Mouse (Mus musculus): ENCODE measurements at regions not wholly inside any gene's neighbourhood (a gene's known extent, or its start where the extent isn't known, plus 50 kb on each side); places are given as distances from the start of the nearest gene placed in this dataset.

GRCm38 (mm10) chr9:74342176-74342575 lies 232.0 kb downstream of the Wdr72 start:
- no peak for DNase-seq

DNA sequence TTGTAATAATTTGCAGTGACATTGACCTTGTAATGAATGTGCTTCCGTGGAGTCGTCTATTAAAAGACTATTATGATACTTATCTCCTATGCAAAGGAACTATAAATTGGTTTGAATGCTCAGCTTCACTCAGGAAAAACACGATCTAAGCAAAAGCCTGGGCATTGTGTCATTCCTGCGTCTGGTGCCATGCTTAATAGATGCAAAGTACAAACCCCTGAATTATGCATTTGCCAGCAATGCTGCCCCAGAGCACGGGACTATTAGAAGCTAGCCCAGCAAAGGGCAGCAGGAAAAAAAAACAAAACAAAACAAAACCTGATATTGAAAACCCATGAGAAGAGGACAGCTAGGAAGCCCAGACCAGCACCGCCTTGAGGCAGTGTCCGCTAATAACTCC lies 234.9 kb downstream of the Wdr72 start:
- DNase-seq: no peak

DNA sequence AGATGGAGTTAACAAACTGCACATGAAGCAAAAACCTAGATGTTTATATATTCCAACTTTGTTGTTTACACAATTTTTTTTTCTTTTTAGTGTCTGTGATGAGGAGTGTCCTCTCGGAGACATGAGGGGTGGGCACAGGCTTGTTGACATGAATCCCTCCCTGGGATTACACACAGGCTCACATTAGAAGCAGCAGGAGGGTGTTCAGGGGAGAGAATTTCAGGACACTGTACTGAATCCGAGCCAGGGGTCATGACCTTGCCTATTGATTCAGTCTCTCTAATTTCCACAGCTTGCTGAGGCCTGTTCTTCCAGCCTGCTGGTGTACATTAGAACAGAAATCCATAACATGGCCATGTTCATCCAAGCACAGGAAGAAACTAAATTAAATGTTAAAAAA lies 238.6 kb downstream of the Wdr72 start:
- peak; percentile 7 for DNase-seq

DNA sequence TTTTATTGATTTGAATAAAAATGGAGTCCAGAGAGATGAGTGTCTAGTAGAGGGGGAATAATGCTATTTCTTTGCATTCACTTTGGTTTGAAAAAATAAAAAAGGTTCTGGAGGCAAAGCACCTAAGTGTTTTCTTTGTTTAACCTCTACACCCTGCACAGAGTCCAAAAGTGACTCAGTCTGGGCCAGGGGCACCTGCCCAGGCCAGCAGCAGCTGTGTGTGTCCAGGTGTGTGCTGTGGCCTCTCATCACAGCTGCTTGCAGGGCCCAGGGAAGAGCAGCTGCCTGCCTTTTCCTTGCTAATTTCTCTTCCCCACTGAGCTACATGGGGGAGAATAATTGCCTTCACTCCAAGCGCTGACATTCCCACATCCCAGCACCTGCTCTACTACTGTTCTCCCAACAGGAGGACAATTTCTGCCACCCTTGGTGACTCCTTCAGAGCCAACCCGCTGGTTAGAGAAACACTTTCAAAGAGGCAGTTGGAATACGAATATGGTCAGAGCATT lies 255.8 kb downstream of the Wdr72 start:
- DNase-seq: peak; percentile 5

DNA sequence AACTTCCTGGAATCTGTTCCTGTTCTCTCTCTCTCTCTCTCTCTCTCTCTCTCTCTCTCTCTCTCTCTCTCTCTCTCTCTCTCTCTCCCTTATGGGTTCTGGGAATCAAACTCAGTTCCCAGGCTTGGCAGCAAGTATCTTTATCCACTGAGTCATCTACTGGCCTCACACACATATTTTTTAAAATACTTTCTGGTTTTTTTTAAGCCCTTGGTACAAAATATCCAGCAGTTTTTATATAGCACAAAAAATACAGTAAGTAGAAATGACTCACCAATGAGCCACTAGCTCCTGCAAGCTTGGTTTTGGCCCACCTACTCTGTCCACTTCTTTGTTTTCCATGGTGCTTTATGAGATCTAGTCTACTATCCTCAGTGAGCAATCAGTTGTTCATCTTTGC lies 266.0 kb downstream of the Wdr72 start:
- no peak for DNase-seq

- no peak for DNase-seq
Measured at GRCm38 (mm10) chr9:74377204-74377603, 267.0 kb downstream of the Wdr72 start.

- no peak for DNase-seq
Measured at GRCm38 (mm10) chr9:74384206-74384896, 274.2 kb downstream of the Wdr72 start.

GRCm38 (mm10) chr9:74425594-74425993 lies 315.4 kb downstream of the Wdr72 start:
- DNase-seq: no peak

DNA sequence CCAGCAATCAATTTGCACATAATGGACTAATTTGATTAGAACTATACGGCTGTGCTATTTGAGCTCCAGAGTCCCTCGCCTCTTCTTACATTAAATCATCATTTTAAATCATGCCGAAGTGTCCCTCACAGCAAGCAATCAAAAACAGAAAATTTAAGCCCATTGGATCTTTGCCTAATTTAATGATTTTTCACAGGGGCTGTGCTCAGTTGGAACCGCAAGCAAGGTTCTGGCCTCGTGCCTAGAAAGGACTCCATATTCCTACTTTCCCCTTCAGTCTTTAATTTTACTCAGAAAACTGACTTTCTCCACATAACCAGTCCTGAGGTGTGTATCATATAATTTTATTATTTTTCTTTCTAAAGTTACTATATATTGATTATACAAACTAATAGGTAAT lies 339.8 kb downstream of the Wdr72 start:
- no peak for DNase-seq

DNA sequence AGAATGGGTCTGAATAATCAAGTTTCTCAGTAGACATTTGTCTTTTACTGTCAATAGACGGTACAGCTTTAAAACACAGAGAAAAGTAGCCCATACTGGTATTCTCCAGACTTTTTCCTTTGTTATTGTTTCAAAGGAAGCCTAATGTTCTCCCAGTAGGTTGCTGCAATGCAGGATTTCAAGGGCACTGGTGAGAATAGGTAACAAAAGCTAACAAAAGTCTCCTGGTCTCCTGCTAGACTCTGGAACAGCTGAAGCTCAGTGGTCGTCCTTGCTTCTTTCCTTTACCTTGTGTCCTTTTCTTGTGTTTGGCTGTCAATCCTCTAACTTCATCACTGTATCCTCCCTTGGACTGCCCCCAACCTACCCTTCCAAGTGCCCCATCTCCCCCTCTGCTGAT lies 350.9 kb downstream of the Wdr72 start:
- no peak for DNase-seq

- no peak for DNase-seq
Measured at GRCm38 (mm10) chr9:74476830-74477229, 366.7 kb downstream of the Wdr72 start.

DNA sequence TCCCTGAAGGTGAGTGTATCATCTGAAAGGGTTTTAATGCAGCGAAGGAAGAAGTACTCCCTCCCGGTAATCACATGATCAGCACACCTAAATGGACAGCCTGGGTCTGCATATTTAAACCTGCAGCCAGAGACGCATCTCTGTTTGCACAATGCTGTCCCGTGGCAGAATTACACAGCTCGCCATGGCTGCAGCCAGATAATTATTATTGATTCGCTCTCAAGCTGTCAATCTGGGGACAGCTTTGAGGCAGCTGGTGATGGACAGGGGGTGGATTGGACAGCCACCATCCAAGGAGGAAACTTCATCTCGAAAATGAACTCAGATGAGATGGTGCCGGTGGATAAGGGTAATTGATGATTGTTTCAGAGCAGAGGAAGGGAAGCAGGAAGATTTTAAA lies 369.1 kb downstream of the Wdr72 start:
- DNase-seq: no peak

- DNase-seq: no peak
Measured at GRCm38 (mm10) chr9:74513887-74514286, 347.8 kb upstream of the Onecut1 start.

GRCm38 (mm10) chr9:74528550-74528949 lies 333.2 kb upstream of the Onecut1 start:
- no peak for DNase-seq

DNA sequence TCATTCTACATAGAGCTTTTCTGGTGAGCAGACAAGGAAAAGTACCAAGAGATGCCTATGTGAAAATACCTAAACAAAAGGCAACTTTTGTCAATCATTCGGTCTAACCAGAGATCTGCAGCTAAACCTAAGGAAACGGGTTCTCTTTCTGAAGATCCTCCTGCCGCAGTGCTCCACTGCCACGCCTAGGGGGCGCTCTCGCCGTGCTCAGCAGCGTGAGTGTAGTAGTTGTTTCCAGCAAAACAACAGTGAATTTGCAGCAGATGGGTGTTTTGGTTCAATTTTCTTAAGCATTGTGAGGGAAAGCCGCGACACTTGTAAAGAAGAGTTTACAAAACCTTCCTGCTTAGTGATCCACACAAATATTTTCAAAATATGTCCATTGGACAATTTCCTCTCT lies 331.4 kb upstream of the Onecut1 start:
- peak; percentile 54 for DNase-seq

DNA sequence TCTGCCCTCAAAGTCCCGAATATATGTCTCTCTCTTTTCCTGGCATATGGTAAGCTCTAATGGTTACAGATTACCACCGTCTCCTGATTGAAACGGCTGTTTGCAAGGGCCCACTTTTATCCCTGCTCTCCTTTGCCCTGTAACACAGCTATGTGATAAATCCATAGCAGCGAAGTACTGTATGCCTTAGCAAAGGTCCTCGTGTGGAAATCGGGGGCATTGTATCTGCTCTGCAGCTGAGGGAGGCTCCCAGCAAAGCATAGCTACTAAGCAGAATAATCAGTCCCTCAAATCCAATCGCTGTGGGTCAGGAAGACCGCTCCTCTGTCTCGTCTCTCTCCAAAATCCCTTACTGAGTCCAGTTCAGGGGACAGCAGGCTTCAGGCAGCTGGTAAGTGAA lies 331.0 kb upstream of the Onecut1 start:
- no peak for DNase-seq

DNA sequence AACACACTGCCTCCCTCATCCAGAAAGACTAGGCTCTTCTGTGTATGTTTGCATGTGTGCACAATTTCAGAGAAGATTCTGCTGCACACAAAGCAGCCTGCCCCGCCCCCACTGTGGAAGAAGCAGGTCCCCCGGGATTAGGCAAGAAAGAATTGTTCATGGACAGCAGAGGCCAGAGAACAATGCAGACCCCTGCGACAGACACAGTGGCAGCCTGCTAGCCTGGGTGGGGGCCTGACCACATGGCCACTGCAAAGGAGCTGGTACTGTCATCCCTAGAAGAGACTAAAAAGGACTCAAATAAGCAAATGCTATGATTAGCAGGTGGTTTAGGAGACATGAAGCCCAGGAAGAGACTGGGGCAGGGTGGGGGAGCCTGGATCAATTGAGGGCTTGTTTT lies 329.7 kb upstream of the Onecut1 start:
- DNase-seq: no peak

DNA sequence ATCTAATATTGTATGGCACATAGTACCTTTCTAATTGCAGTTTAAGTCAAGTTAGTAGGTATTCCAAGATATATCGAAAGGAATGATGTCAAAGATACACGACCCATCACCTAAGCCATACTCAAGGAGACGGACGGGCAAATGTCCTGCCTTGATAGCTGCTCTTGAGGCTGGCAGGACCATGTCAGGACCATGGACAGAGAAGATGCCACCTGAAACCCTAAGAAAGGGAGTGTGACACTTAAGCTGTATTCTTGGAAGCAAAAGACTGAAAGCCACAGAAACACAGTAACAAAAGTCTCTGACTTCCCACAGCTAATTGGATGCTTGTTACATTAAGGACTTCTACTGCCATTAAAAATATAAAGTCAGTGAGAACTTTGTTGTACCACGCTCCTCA lies 326.7 kb upstream of the Onecut1 start:
- DNase-seq: no peak

- DNase-seq: no peak
Measured at GRCm38 (mm10) chr9:74556116-74556515, 305.6 kb upstream of the Onecut1 start.

- no peak for DNase-seq
Measured at GRCm38 (mm10) chr9:74592757-74593156, 269.0 kb upstream of the Onecut1 start.

DNA sequence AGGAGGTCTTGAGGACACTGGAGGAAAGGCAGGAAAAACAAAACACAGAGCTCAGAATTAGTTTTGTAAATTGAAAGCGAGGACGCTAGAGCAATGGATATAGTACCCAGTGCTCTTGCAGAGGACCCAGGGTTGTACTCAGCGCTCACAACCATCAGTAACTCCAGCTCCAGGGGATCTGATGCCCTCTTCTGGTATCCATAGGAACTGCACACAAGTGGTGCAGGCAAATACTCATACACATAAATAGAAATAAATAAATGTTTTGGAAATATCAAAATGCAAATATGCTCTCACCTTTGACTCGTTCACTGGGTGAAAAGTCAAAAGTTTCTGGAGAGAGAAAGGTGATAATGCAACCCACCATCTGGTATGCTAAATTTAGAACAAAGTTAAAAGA lies 267.8 kb upstream of the Onecut1 start:
- DNase-seq: no peak

DNA sequence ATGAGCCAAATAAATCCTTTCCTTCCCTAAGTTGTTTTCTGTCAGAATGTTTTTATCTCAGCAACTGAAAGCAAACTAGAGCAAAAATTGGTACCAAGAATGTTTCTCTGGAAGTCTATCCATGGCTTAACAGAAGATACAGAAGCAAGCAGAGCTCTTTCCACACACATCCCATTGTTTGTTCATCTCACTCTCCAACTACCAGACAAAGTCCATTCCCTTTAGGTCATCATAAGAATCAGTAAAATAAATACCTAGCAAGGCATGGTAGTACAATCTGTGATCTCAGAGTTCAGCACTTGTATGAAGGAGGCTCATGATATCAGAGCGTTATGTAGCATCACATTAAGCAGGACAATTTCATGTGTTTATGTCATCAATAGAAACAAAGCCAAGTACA lies 257.3 kb upstream of the Onecut1 start:
- no peak for DNase-seq

DNA sequence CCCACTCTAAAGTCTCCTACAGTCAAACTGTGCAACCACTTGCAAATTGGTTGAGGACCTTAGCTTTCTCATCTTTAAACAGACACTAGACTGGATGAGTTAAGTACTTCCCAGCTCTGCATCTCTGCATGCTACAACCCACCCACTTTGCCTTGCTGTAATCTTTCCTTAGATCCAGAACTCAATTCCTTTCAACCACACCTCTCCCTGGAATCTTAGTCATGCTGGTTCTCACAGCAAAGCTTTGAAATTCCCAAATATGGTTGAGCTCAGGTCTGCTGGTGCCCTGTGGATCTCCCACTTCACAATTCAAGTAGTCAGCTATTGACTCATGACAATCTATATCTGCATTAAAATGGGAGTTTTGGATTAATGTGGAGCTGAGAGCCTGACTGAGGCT lies 239.8 kb upstream of the Onecut1 start:
- DNase-seq: no peak

- DNase-seq: no peak
Measured at GRCm38 (mm10) chr9:74645394-74645793, 216.3 kb upstream of the Onecut1 start.

DNA sequence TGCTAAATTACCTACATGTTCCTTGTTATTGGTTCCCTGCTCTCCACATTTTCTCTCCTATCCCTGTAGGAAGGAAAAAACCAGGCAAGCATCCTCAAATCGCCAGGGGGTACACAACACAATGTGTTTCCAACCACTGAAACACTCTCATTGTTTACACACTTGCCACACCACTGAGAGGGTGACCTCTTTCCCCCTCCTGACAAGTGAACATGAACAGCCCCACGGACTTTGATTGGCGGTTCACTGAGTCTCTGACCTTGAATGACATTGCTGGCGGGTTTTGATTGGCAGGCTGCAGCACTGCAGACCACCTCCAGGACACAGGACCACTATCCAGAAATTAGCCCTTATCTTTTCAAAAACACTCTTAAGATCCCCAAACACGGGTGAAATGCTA lies 211.7 kb upstream of the Onecut1 start:
- no peak for DNase-seq
